Mouse (Mus musculus) yolk sac, embryonic 10.5 days (tissue): ENCODE data around the gene St3gal5.

ENCODE experiments used
- DNase-seq: peaks from one replicate; pipeline ENCODE4 v3.0.0-alpha.2; 2017; ENCODE audit warnings: low spot score

Gene St3gal5

DNA sequence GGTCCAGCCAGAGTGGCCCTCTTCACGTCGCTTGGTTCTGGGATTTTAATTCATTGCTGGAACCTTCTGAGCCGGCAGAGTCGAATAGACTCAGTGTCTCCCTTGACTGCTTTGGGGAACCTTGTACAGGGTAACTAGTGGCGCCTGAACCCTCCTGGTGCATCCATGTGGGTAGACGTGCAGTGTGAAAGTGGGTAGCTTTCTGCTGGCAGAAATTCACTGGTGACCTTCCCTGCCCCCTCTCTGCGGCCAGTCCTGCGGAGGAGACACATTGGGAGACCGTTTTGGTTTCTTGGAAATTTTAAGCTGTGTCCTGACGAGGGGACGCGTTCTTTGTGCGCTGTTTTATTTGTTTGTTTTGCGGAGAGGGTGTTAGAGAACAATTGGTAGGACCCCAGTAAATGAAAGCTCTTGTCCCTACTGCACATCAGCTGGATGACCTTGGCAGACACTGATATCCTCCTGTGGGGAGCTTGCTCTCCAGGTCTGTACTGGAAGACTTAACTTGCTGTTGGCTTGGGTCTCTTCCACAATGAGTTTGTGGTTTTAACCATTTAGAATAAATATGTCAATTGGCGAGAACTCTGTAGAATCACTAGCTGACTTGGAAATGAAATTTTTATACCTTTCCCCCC is 746 bp downstream of the St3gal5 start:
- peak; percentile 9 for DNase-seq

- no peak for DNase-seq
These were observed 1.3 kb downstream of the St3gal5 start for GRCm38 (mm10) chr6:72098691-72099090.

GRCm38 (mm10) chr6:72099281-72099680 is 1.9 kb downstream of the St3gal5 start:
- no peak for DNase-seq

GRCm38 (mm10) chr6:72100171-72100570 is 2.8 kb downstream of the St3gal5 start:
- DNase-seq: no peak

DNA sequence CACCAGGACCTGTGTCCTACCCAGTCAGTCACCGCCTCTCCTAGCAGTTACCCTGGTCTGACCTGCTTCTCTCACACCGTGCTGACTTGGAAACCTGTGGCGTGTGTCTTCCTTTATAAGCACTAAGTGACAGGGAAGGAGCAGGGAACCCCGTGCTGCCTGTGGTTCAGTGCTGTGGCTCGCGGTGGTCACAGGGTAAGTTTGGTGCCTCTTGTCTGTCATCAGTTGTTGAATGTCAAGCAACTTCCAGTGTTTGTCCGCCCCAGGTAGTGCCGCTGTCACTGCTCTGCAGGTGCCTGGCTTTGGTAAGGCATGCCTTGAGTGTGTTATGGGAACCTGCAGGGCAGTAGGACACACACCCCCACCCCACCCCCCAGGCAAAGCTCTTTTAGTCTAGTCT is 3.5 kb downstream of the St3gal5 start:
- no peak for DNase-seq

GRCm38 (mm10) chr6:72101386-72101785 is 4.0 kb downstream of the St3gal5 start:
- no peak for DNase-seq

DNA sequence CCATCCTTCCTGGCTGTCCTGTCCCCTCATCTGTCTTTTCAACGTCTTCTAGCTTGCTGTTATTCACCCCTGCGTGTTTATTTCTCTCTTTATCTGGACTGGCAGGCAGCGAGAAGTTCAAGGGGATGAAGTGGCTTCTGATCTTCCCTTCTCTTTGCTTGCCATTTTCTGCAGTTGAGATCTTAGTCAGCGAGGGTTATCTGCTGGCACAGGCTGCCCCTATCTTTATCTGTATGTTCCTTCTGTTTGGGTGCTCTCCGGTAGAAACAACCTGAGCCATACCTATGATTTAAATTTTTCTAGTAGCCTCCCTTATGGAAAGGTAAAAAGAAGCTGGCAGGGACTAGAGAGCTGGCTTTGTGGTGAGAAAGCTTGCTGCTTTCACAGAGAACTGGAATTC is 4.7 kb downstream of the St3gal5 start:
- peak; percentile 38 for DNase-seq

DNA sequence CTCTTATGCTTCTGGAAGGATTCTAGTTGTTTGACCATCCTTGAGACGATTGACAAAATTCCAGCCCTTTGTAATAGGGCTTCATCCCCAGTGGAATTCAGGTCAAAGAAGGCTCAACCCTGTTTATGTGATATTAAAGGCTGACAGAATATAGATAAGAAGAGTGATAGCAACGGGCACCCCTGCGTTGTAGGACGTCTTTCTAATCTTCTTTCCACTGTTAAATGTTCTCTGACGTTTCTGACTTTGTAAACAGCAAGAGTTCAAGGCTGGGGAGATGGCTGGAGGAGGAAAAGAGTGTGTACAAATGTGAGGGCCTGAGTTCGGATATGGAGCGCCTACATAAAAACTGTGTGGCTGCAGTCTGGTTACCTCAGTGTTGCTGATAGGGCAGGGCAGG is 7.1 kb downstream of the St3gal5 start:
- no peak for DNase-seq

- no peak for DNase-seq
These were observed 11.8 kb downstream of the St3gal5 start for GRCm38 (mm10) chr6:72108941-72109892.

- DNase-seq: no peak
These were observed 13.2 kb downstream of the St3gal5 start for GRCm38 (mm10) chr6:72110577-72110976.

DNA sequence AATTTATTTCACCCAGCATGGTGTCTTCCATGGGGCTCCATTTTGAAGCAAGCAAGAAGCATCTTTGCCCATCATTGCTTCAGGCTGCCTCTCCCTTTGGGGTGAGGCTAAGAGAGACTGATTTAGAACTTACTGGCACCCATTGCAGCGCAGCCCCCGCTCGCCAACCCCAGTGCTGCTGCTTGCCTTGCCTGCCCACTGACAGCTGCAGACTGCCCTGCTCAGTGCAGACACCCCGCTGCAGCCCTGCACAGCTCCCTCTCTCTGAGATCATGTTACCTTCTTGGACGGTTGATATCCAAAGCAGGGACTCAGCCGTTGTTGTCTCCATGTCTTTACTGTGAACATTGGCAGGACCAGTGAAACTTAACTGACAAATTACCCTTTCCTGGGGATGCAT is 15.2 kb downstream of the St3gal5 start:
- no peak for DNase-seq

- DNase-seq: no peak
These were observed 15.8 kb downstream of the St3gal5 start for GRCm38 (mm10) chr6:72113093-72113702.

- DNase-seq: no peak
These were observed 17.5 kb downstream of the St3gal5 start for GRCm38 (mm10) chr6:72114902-72115301.

- DNase-seq: no peak
These were observed 20.1 kb downstream of the St3gal5 start for GRCm38 (mm10) chr6:72117322-72117968.

DNA sequence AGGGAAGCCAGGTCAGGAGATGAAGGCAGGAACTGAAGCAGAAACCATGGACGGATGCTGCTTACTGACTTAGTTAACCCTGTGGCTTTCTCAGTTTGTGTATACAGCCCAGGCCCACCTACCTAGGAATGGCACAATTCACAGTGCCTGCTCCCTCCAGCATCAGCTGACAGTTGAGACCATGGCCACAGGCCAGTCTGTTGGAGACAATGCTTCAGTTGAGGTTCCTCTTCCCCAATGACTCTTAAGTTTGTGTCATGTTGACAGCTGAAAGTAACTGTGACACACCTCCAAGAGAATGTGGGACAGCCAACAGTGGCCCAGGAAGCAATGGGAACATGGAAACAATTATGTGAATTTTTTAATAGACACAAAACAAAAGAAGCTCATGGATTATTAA is 22.5 kb downstream of the St3gal5 start:
- no peak for DNase-seq

DNA sequence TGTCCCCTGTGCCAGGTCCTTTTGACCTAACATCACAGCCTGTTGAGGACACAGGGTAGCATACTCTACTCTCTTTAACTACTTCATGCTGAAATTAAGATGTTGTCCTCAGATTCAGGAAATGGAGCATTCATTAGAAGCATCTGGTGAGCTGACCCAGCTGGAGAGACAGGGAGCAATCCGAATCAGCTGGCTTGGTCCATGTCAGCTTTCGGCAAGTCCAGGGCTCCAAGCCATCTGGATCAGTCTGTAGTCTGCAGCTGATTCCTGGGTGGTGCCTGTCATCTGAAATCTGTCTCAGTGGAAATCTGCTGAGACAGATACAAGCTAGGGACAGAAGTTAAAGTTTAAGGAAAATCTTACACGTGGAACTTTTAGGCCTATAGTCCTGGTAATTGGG is 23.9 kb downstream of the St3gal5 start:
- no peak for DNase-seq

- DNase-seq: no peak
These were observed 25.1 kb downstream of the St3gal5 start for GRCm38 (mm10) chr6:72122515-72122914.

DNA sequence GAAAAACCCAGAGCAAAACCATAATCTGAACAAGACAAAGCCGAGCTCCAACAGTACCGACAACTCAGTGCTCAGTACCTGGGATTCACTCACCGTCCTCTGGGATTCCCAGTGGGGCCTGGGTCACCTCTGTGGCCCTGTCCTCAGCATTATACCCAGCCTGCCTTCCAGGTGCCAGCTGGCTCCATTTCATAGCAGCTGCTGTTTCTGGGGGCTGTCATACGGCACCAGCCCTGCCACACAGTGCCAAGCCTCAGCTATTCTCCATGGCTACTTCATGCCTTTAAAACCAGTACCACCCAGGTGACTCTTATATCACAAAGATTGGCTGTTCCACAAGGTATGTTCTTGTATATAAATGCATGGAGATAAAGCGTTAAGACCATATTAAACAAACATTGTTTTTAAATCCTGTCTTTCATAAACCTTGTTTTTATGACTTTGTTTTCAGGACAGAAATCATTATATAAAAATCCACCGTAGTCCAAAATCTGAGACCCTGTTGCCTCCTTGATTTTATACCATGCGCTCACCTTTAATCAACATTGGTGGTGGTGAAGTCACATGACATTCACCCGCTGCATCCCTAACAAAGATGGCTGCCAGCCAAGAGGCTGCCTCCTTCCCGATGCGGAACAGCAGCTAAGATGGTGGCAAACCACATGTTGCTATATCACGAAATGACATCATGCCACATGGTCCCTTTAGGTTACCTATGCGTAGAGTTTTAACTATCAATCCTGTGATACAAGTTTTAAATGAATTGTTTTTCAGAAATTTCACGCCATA is 27.1 kb downstream of the St3gal5 start:
- DNase-seq: no peak

DNA sequence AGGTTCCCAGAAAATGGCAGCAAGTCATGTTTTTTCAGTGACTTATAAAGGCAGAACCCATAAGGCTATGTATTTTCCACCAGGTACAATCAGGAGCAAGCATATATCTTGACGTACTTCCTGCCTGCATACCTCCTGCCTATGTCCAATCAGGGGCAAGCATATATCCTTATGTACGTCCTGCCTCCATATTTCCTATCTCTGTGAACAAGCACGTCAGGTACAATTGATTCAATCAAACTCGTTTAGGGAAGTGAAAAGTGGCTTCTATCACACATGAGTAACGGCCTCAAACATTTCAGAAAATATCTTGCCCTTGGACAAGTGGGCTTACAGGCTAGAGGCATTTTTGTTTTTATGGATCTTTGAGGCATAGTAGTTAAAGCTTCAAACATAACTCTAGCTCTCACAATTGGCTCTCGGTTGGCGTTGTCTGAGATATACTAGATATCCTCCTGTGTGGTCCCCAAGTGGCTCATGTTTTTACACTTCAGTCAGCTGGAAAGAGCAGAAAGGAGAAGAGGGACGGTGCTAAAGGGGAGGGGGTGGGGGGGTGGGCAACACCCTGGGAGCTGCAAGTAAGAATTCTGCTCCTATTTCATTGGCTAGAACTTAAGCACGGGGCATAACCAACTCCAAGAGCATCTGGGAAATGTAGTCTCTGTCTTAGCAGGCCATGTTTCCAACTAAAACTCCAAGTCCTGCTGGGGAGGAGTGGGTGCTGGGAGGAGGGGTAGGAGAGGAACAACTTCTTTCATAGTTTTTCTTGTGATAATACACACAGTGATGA is 28.9 kb downstream of the St3gal5 start:
- DNase-seq: no peak

DNA sequence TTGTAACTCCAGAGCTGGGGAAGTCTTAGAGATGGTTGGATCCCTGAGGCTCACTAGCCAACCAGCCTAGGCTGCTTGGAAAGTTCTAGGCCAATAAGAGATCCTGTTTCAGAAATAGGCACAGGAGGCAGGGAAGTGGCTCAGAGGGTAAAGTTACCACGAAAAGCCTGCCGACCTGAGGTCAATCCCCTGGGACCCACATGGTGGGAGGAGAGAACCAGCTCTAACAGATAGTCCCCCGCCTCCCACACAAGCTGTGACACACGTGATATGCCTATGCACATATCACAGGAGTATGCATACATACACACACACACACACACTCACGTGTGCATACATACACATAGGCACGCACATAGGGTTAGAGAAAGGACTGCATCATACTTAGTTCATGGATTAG is 32.7 kb downstream of the St3gal5 start:
- no peak for DNase-seq

- no peak for DNase-seq
These were observed 35.4 kb downstream of the St3gal5 start for GRCm38 (mm10) chr6:72132671-72133214.
